Mouse (Mus musculus): ENCODE results near the gene Olfr641. TPM values are rescaled to one million over a fixed set of nuclear protein-coding genes. Genes with fewer than 3 reads are reported as not detected.

The Olfr641 gene
- polyA plus RNA-seq, 1 experiment = not detected

DNA sequence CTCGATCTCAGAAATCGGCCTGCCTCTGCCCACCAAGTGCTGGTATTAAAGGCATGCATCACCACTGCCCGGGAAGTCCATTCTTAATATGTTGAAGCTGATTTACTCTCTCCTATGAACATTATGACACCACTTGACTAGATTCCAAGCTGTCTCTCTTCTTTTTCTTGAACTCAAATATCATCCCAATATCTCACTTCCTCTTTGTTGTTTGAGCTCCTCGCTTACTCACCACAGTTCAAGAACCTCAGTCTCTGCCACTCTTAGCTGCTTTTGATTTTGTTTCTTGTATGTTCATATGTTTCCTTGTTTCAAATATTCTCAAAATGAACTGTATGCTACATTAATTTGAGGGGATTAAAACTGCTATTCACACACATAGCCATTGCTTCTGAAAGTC, 15.5 kb downstream of the Olfr641 start:
- H3ac ChIP-seq (ENCODE audit: control insufficient read depth, insufficient read length) = no peak overlapping the region
- H3K27me3 ChIP-seq (ENCODE audit: control insufficient read depth, insufficient read depth, insufficient read length) = no peaks in the 10 kb centered on the region
- no peak overlapping the region for H3K4me2 ChIP-seq (ENCODE audit: low read depth)
- no peaks in the 10 kb centered on the region for H3K79me2 ChIP-seq (ENCODE audit: control insufficient read depth, insufficient read depth)
- H3K36me3 ChIP-seq (ENCODE audit: control insufficient read depth, insufficient read depth) = no peaks in the 10 kb centered on the region
- no peak overlapping the region for H3K4me3 ChIP-seq
- no peak for TF ChIP-seq TCF12 (IDR thresholded peaks at IDR 0.05; ENCODE audit: insufficient read depth, poor library complexity, severe bottlenecking)
- TF ChIP-seq CEBPB (IDR thresholded peaks at IDR 0.05; ENCODE audit: insufficient read depth, poor library complexity, severe bottlenecking) = no peak
- TF ChIP-seq POLR2A (IDR thresholded peaks at IDR 0.05; ENCODE audit: insufficient read length, low read depth) = no peak
- TF ChIP-seq MYOD1 (IDR thresholded peaks at IDR 0.05; ENCODE audit: control insufficient read depth in 1 of 3, insufficient read length in 2 of 3, low read depth in 2 of 3) = no peak
- TF ChIP-seq USF1 (IDR thresholded peaks at IDR 0.05; ENCODE audit: low read depth) = no peak
- TF ChIP-seq E2F4 (IDR thresholded peaks at IDR 0.05; ENCODE audit: insufficient read depth) = no peak
- no peak for TF ChIP-seq SRF (IDR thresholded peaks at IDR 0.05; ENCODE audit: control insufficient read depth, insufficient read length, low read depth)
- no peak for TF ChIP-seq REST (IDR thresholded peaks at IDR 0.05; ENCODE audit: insufficient read depth, insufficient read length)
- no peak for TF ChIP-seq MAX (IDR thresholded peaks at IDR 0.05; ENCODE audit: low read depth)
- TF ChIP-seq MYOG (IDR thresholded peaks at IDR 0.05; ENCODE audit: control insufficient read depth in 1 of 3, insufficient read depth in 1 of 3, insufficient read length in 2 of 3, low read depth in 2 of 3) = no peak
- TF ChIP-seq POLR2AphosphoS2 (IDR thresholded peaks at IDR 0.05; ENCODE audit: insufficient read length, low read depth) = no peak
- TF ChIP-seq TCF3 (IDR thresholded peaks at IDR 0.05; ENCODE audit: insufficient read length, low read depth) = no peak

DNA sequence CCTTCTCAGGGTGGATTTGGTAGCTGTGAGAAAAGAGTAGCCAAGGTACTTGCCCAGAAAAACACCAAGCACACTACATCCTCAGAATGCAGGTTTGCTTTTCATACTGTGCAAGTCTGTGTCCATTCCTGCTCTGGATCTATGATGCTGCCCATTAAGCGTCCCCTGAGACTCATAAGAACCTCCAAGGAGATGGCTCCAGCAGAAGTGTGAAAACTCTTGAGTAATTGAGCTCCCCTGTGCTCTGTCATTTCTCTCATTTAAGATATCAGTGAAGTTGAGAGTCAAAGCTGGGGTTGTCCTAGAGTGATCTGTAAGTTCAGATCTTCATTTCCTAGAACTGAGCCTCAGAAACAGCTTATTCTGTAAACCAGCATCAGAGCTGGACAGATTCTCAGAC, 17.3 kb downstream of the Olfr641 start, which contains the start of gene Olfr642:
Olfr642 (minus strand) TSS at position 101 of the 400 bp plus-strand sequence.
- no peak within 1 kb of the TSS for H3K4me3 ChIP-seq
- H3K27me3 ChIP-seq (ENCODE audit: control insufficient read depth, insufficient read depth, insufficient read length) = no peaks in the 10 kb centered on the region
- TF ChIP-seq USF1 (IDR thresholded peaks at IDR 0.05; ENCODE audit: low read depth) (no peak), MAX (IDR thresholded peaks at IDR 0.05; ENCODE audit: low read depth) (no peak), CEBPB (IDR thresholded peaks at IDR 0.05; ENCODE audit: insufficient read depth, poor library complexity, severe bottlenecking) (no peak), TCF3 (IDR thresholded peaks at IDR 0.05; ENCODE audit: insufficient read length, low read depth) (no peak), SRF (IDR thresholded peaks at IDR 0.05; ENCODE audit: control insufficient read depth, insufficient read length, low read depth) (no peak), REST (IDR thresholded peaks at IDR 0.05; ENCODE audit: insufficient read depth, insufficient read length) (no peak), TCF12 (IDR thresholded peaks at IDR 0.05; ENCODE audit: insufficient read depth, poor library complexity, severe bottlenecking) (no peak), POLR2A (IDR thresholded peaks at IDR 0.05; ENCODE audit: insufficient read length, low read depth) (no peak), E2F4 (IDR thresholded peaks at IDR 0.05; ENCODE audit: insufficient read depth) (no peak), MYOG (IDR thresholded peaks at IDR 0.05; ENCODE audit: control insufficient read depth in 1 of 3, insufficient read depth in 1 of 3, insufficient read length in 2 of 3, low read depth in 2 of 3) (no peak), POLR2AphosphoS2 (IDR thresholded peaks at IDR 0.05; ENCODE audit: insufficient read length, low read depth) (no peak), MYOD1 (IDR thresholded peaks at IDR 0.05; ENCODE audit: control insufficient read depth in 1 of 3, insufficient read length in 2 of 3, low read depth in 2 of 3) (no peak)
- H3K36me3 ChIP-seq (ENCODE audit: control insufficient read depth, insufficient read depth) = no peaks in the 10 kb centered on the region
- no peaks in the 10 kb centered on the region for H3K79me2 ChIP-seq (ENCODE audit: control insufficient read depth, insufficient read depth)
- no peak within 1 kb of the TSS for H3ac ChIP-seq (ENCODE audit: control insufficient read depth, insufficient read length)
- no peak within 1 kb of the TSS for H3K4me2 ChIP-seq (ENCODE audit: low read depth)

DNA sequence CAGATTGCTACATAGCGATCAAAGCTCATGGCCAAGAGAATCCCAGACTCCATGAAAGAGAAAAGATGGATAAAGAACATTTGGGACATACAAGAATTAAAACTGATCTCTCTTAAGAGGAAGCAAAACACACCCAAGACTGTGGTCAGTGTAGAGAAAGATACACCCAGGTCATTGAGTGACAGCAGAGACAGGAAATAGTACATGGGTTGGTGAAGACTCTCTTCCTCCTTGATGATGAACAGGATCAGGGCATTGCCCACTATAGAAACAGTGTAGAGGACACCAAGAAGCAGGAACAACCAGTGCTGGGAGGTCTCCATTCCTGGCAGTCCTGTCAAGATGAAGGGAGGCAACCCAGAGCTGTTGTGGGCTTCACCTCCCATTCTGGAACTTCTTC, 24.0 kb downstream of the Olfr641 start:
- no peaks in the 10 kb centered on the region for H3K27me3 ChIP-seq (ENCODE audit: control insufficient read depth, insufficient read depth, insufficient read length)
- H3K79me2 ChIP-seq (ENCODE audit: control insufficient read depth, insufficient read depth) = no peaks in the 10 kb centered on the region
- no peak overlapping the region for H3K4me2 ChIP-seq (ENCODE audit: low read depth)
- no peak overlapping the region for H3ac ChIP-seq (ENCODE audit: control insufficient read depth, insufficient read length)
- no peaks in the 10 kb centered on the region for H3K36me3 ChIP-seq (ENCODE audit: control insufficient read depth, insufficient read depth)
- H3K4me3 ChIP-seq = no peak overlapping the region
- no peak for TF ChIP-seq USF1 (IDR thresholded peaks at IDR 0.05; ENCODE audit: low read depth)
- no peak for TF ChIP-seq CEBPB (IDR thresholded peaks at IDR 0.05; ENCODE audit: insufficient read depth, poor library complexity, severe bottlenecking)
- TF ChIP-seq E2F4 (IDR thresholded peaks at IDR 0.05; ENCODE audit: insufficient read depth) = no peak
- no peak for TF ChIP-seq TCF12 (IDR thresholded peaks at IDR 0.05; ENCODE audit: insufficient read depth, poor library complexity, severe bottlenecking)
- TF ChIP-seq POLR2AphosphoS2 (IDR thresholded peaks at IDR 0.05; ENCODE audit: insufficient read length, low read depth) = no peak
- TF ChIP-seq MAX (IDR thresholded peaks at IDR 0.05; ENCODE audit: low read depth) = no peak
- TF ChIP-seq MYOD1 (IDR thresholded peaks at IDR 0.05; ENCODE audit: control insufficient read depth in 1 of 3, insufficient read length in 2 of 3, low read depth in 2 of 3) = no peak
- no peak for TF ChIP-seq MYOG (IDR thresholded peaks at IDR 0.05; ENCODE audit: control insufficient read depth in 1 of 3, insufficient read depth in 1 of 3, insufficient read length in 2 of 3, low read depth in 2 of 3)
- no peak for TF ChIP-seq REST (IDR thresholded peaks at IDR 0.05; ENCODE audit: insufficient read depth, insufficient read length)
- no peak for TF ChIP-seq TCF3 (IDR thresholded peaks at IDR 0.05; ENCODE audit: insufficient read length, low read depth)
- TF ChIP-seq POLR2A (IDR thresholded peaks at IDR 0.05; ENCODE audit: insufficient read length, low read depth) = no peak
- TF ChIP-seq SRF (IDR thresholded peaks at IDR 0.05; ENCODE audit: control insufficient read depth, insufficient read length, low read depth) = no peak

DNA sequence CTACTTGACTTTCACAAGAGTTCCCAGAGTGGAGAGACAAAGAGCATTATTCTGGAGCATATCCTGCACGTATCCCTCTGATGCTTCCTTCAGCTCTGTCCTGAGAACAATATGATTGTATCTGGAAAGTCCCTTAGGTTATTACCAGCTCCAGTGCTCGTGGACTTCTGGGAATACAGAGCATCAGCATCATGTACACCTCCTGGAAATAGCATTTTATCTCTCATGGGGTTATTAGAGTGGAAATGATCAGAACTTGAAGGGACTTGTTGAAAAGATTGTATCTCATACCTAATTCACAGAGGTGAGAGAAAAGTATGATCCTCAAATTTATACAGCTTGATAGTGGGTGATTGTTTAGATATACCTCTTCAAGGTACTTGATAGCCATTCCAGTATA, 26.1 kb downstream of the Olfr641 start, which contains the start of gene 4930516K23Rik:
4930516K23Rik (minus strand) TSS at position 101 of the 400 bp plus-strand sequence.
- H3K27me3 ChIP-seq (ENCODE audit: control insufficient read depth, insufficient read depth, insufficient read length) = no peaks in the 10 kb centered on the region
- H3K4me3 ChIP-seq = no peak within 1 kb of the TSS
- no peak within 1 kb of the TSS for H3ac ChIP-seq (ENCODE audit: control insufficient read depth, insufficient read length)
- TF ChIP-seq SRF (IDR thresholded peaks at IDR 0.05; ENCODE audit: control insufficient read depth, insufficient read length, low read depth) (no peak), E2F4 (IDR thresholded peaks at IDR 0.05; ENCODE audit: insufficient read depth) (no peak), USF1 (IDR thresholded peaks at IDR 0.05; ENCODE audit: low read depth) (no peak), MYOD1 (IDR thresholded peaks at IDR 0.05; ENCODE audit: control insufficient read depth in 1 of 3, insufficient read length in 2 of 3, low read depth in 2 of 3) (no peak), POLR2A (IDR thresholded peaks at IDR 0.05; ENCODE audit: insufficient read length, low read depth) (no peak), MAX (IDR thresholded peaks at IDR 0.05; ENCODE audit: low read depth) (no peak), MYOG (IDR thresholded peaks at IDR 0.05; ENCODE audit: control insufficient read depth in 1 of 3, insufficient read depth in 1 of 3, insufficient read length in 2 of 3, low read depth in 2 of 3) (no peak), REST (IDR thresholded peaks at IDR 0.05; ENCODE audit: insufficient read depth, insufficient read length) (no peak), TCF3 (IDR thresholded peaks at IDR 0.05; ENCODE audit: insufficient read length, low read depth) (no peak), CEBPB (IDR thresholded peaks at IDR 0.05; ENCODE audit: insufficient read depth, poor library complexity, severe bottlenecking) (no peak), POLR2AphosphoS2 (IDR thresholded peaks at IDR 0.05; ENCODE audit: insufficient read length, low read depth) (no peak), TCF12 (IDR thresholded peaks at IDR 0.05; ENCODE audit: insufficient read depth, poor library complexity, severe bottlenecking) (no peak)
- no peaks in the 10 kb centered on the region for H3K36me3 ChIP-seq (ENCODE audit: control insufficient read depth, insufficient read depth)
- no peak within 1 kb of the TSS for H3K4me2 ChIP-seq (ENCODE audit: low read depth)
- H3K79me2 ChIP-seq (ENCODE audit: control insufficient read depth, insufficient read depth) = no peaks in the 10 kb centered on the region

Measured in myocyte (in vitro differentiated cells).